Mouse (Mus musculus) hindbrain, embryonic 13.5 days (tissue): Measurements from ENCODE around the gene Sf3a3. TPM values are rescaled to one million over a fixed set of nuclear protein-coding genes. Genes with fewer than 3 reads are reported as not detected.

Experiments
- ATAC-seq: fragments of 200-750 bp; cut with Nextera tagmentation; 2 replicates; pipeline ENCODE4 v1.8.0; 2017; ENCODE audit warnings: moderate TSS enrichment; ENCODE audit not compliant: low FRiP score
- H3K27ac ChIP-seq: fragments of 300-500 bp; sonication (generic); 2 replicates; pipeline ENCODE4 v1.5.1; 2015; ENCODE audit warnings: inconsistent platforms, mild to moderate bottlenecking, moderate library complexity
- H3K27me3 ChIP-seq: fragments of 300-500 bp; sonication (generic); 2 replicates; pipeline ENCODE4 v1.6.1; 2015; ENCODE audit warnings: mild to moderate bottlenecking, inconsistent platforms
- H3K36me3 ChIP-seq: fragments of 300-500 bp; sonication (generic); 2 replicates; pipeline ENCODE4 v1.6.1; 2015; ENCODE audit warnings: mild to moderate bottlenecking, inconsistent platforms
- H3K4me1 ChIP-seq: fragments of 300-500 bp; sonication (generic); replicated peaks from 2 replicates; pipeline ENCODE4 v1.6.1; 2015; ENCODE audit warnings: inconsistent platforms
- H3K4me2 ChIP-seq: fragments of 300-500 bp; sonication (generic); 2 replicates; pipeline ENCODE4 v1.6.1; 2015; ENCODE audit warnings: inconsistent platforms, mild to moderate bottlenecking, moderate library complexity
- H3K4me3 ChIP-seq: fragments of 300-500 bp; sonication (generic); 2 replicates; pipeline ENCODE4 v1.5.1; 2015; ENCODE audit warnings: mild to moderate bottlenecking, inconsistent platforms
- H3K9ac ChIP-seq: fragments of 300-500 bp; sonication (generic); 2 replicates; pipeline ENCODE4 v1.6.1; 2015; ENCODE audit warnings: mild to moderate bottlenecking, inconsistent platforms
- H3K9me3 ChIP-seq: fragments of 300-500 bp; sonication (generic); 2 replicates; pipeline ENCODE4 v1.6.1; 2016; ENCODE audit warnings: inconsistent platforms
- WGBS: fragments of 180-500 bp; shearing (Covaris S2); methylation state at CpG from one replicate; pipeline ENCODE4 v1.1.7; 2015; 5-methylcytosine and 5-hydroxymethylcytosine counted together
- microRNA counts: library from miRNA; unstranded; fragments of <30 nt; microRNA quantifications from one replicate; lab custom pipeline; 2016
- microRNA-seq: library from miRNA; unstranded; fragments of <30 nt; microRNA quantifications from one replicate; pipeline ENCODE4, GENCODE M21; 2016
- polyA plus RNA-seq: library from polyadenylated mRNA; unstranded; fragments of >200 nt; fragmentation: Nextera tagmentation; extraction: Ambion mirVana; gene quantifications from 2 replicates; pipeline ENCODE4 v1.2.1, GENCODE M21; 2015

Gene Sf3a3
- polyA plus RNA-seq, 1 experiment from 2014 or later = 119 TPM

DNA sequence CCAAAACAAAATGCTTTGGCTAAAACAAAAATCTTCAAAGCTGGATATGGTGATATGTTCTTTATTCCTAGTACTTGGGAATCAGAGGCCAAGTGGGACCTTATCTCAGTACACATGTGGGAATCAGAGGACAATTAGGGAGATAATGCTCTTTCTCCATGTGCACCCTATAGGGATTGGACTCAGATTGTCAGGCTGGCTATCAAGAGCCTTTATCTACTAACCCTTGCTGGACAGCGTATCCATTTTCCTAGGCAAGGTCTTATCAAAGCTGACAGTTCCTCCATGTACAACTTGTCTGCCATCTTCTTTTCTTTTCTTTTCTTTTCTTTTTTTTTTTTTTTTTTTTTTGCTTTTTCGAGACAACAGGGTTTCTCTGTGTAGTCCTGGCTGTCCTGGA, 58.9 kb downstream of the Sf3a3 start:
- no peak overlapping the region for H3K4me2 ChIP-seq
- H3K4me1 ChIP-seq = no peaks in the 10 kb centered on the region
- ATAC-seq = no peak
- H3K27me3 ChIP-seq = no peaks in the 10 kb centered on the region
- no peak overlapping the region for H3K9ac ChIP-seq
- H3K9me3 ChIP-seq = no peaks in the 10 kb centered on the region
- peaks cover 5% of the 10 kb centered on the region for H3K36me3 ChIP-seq
- no peak overlapping the region for H3K27ac ChIP-seq
- H3K4me3 ChIP-seq = no peak overlapping the region
- 88% methylated on average over 2 of the region's 2 CpGs for WGBS

GRCm38 (mm10) chr4:124773995-124774394, 59.4 kb downstream of the Sf3a3 start:
- no peak overlapping the region for H3K4me3 ChIP-seq
- ATAC-seq = no peak
- 91% methylated on average over 6 of the region's 6 CpGs for WGBS

GRCm38 (mm10) chr4:124774429-124774828, 59.9 kb downstream of the Sf3a3 start:
- H3K36me3 ChIP-seq = peaks cover 15% of the 10 kb centered on the region
- no peak overlapping the region for H3K4me3 ChIP-seq
- 76% methylated on average over 2 of the region's 2 CpGs for WGBS
- no peak overlapping the region for H3K9ac ChIP-seq
- no peaks in the 10 kb centered on the region for H3K4me1 ChIP-seq
- H3K4me2 ChIP-seq = no peak overlapping the region
- no peaks in the 10 kb centered on the region for H3K27me3 ChIP-seq
- H3K27ac ChIP-seq = no peak overlapping the region
- ATAC-seq = no peak
- no peaks in the 10 kb centered on the region for H3K9me3 ChIP-seq

More at GRCm38 (mm10) chr4:124773995-124774394, 59.4 kb downstream of the Sf3a3 start:
- H3K27ac ChIP-seq = no peak overlapping the region
- no peaks in the 10 kb centered on the region for H3K4me1 ChIP-seq
- H3K36me3 ChIP-seq = peaks cover 10% of the 10 kb centered on the region
- no peaks in the 10 kb centered on the region for H3K27me3 ChIP-seq
- no peak overlapping the region for H3K9ac ChIP-seq
- H3K4me2 ChIP-seq = no peak overlapping the region
- H3K9me3 ChIP-seq = no peaks in the 10 kb centered on the region

GRCm38 (mm10) chr4:124781361-124781760, 66.8 kb downstream of the Sf3a3 start:
- no peak overlapping the region for H3K9ac ChIP-seq
- H3K9me3 ChIP-seq = no peaks in the 10 kb centered on the region
- no peaks in the 10 kb centered on the region for H3K4me1 ChIP-seq
- no peak overlapping the region for H3K27ac ChIP-seq
- no peaks in the 10 kb centered on the region for H3K27me3 ChIP-seq
- H3K36me3 ChIP-seq = peaks cover 81% of the 10 kb centered on the region
- H3K4me2 ChIP-seq = no peak overlapping the region
- ATAC-seq = no peak
- 96% methylated on average over 7 of the region's 7 CpGs for WGBS
- H3K4me3 ChIP-seq = no peak overlapping the region

MicroRNA genes within 50 kb of the gene (microRNA counts, 519-probe panel; counts per million panel counts)
- microRNA mmu-miR-697 (lab: Ali Mortazavi, UCI) (51.3 counts per million), microRNA mmu-miR-698 (lab: Ali Mortazavi, UCI) (51.3 counts per million)

Small RNAs within 50 kb of the gene (microRNA-seq; reads per million reads assigned to microRNA genes)
- gene Gm24721 = not detected
- not detected for gene Mir697
- gene Mir698 = not detected

Other genes starting within 250 kb of the Sf3a3 start
- 1.00 TPM in 1 of 2 replicates, not detected in the other for gene 3100002H09Rik, start 104.0 kb upstream of the Sf3a3 start, polyA plus RNA-seq
- gene Pou3f1, start 58.0 kb upstream of the Sf3a3 start, polyA plus RNA-seq = 9.5 and 11.4 TPM in 2 replicates
- gene Utp11, start 21.2 kb upstream of the Sf3a3 start, polyA plus RNA-seq = 45.1 and 47.9 TPM in 2 replicates
- gene Fhl3, start 14.1 kb upstream of the Sf3a3 start, polyA plus RNA-seq = 2.7 and 2.9 TPM in 2 replicates
- 22.1 and 24.5 TPM in 2 replicates for gene Inpp5b, start 27.1 kb downstream of the Sf3a3 start, polyA plus RNA-seq
- gene Mtf1, start 87.3 kb downstream of the Sf3a3 start, polyA plus RNA-seq = 13.5 and 14.8 TPM in 2 replicates
- gene Yrdc, start 135.9 kb downstream of the Sf3a3 start, polyA plus RNA-seq = 40.5 and 41.1 TPM in 2 replicates
- gene 1110065P20Rik, start 136.4 kb downstream of the Sf3a3 start, polyA plus RNA-seq = 77.8 and 84.4 TPM in 2 replicates
- 8.1 and 8.8 TPM in 2 replicates for gene Maneal, start 147.4 kb downstream of the Sf3a3 start, polyA plus RNA-seq
- gene Epha10, start 166.1 kb downstream of the Sf3a3 start, polyA plus RNA-seq = 5.4 and 6.2 TPM in 2 replicates
- gene 9930104L06Rik, start 222.3 kb downstream of the Sf3a3 start, polyA plus RNA-seq = 13.1 and 15.9 TPM in 2 replicates
- gene Cdca8, start 224.5 kb downstream of the Sf3a3 start, polyA plus RNA-seq = 37.2 and 44.6 TPM in 2 replicates